Mouse (Mus musculus) cerebellum, adult 11 months (tissue): ENCODE results near the gene Fam129a.
A peak's percentile ranks its signal among the peaks of the same experiment; 100 is the strongest.
"Not testable (repeated sequence)": the region's sequence is repeated elsewhere in the genome, so short reads cannot be mapped to it uniquely, and the experiment has no call there.

Experiments
- DNase-seq: peaks from one replicate; pipeline ENCODE4 v3.0.0; 2022

Fam129a gene

GRCm38 (mm10) chr1:151705723-151706396, 134.9 kb downstream of the Fam129a start:
- DNase-seq: peak; percentile 61

GRCm38 (mm10) chr1:151706397-151706752, 135.4 kb downstream of the Fam129a start:
- DNase-seq: no peak

- DNase-seq: no peak
Observed at GRCm38 (mm10) chr1:151708966-151709733, 138.2 kb downstream of the Fam129a start.

- DNase-seq: no peak
Observed at GRCm38 (mm10) chr1:151709734-151710022, 138.7 kb downstream of the Fam129a start.

- DNase-seq: no peak
Observed at GRCm38 (mm10) chr1:151710424-151711055, 139.6 kb downstream of the Fam129a start.

- no peak for DNase-seq
Observed at GRCm38 (mm10) chr1:151711062-151711461, 140.1 kb downstream of the Fam129a start.

- no peak for DNase-seq
Observed at GRCm38 (mm10) chr1:151712664-151713063, 141.7 kb downstream of the Fam129a start.

- no peak for DNase-seq
Observed at GRCm38 (mm10) chr1:151713622-151714021, 142.6 kb downstream of the Fam129a start.

GRCm38 (mm10) chr1:151716024-151716710, 145.2 kb downstream of the Fam129a start:
- DNase-seq: no peak

- DNase-seq: no peak
Observed at GRCm38 (mm10) chr1:151717624-151718023, 146.6 kb downstream of the Fam129a start.

GRCm38 (mm10) chr1:151718575-151718974, 147.6 kb downstream of the Fam129a start:
- DNase-seq: no peak

GRCm38 (mm10) chr1:151719911-151720310, 148.9 kb downstream of the Fam129a start:
- no peak for DNase-seq

- no peak for DNase-seq
Observed at GRCm38 (mm10) chr1:151720566-151720965, 149.6 kb downstream of the Fam129a start.

- no peak for DNase-seq
Observed at GRCm38 (mm10) chr1:151721357-151721983, 150.5 kb downstream of the Fam129a start.

GRCm38 (mm10) chr1:151723771-151724170, 152.8 kb downstream of the Fam129a start:
- no peak for DNase-seq

GRCm38 (mm10) chr1:151725590-151725989, 154.6 kb downstream of the Fam129a start:
- DNase-seq: no peak

GRCm38 (mm10) chr1:151726358-151726757, 155.4 kb downstream of the Fam129a start:
- DNase-seq: no peak

GRCm38 (mm10) chr1:151728141-151728540, 157.2 kb downstream of the Fam129a start:
- DNase-seq: no peak

- DNase-seq: no peak
Observed at GRCm38 (mm10) chr1:151737146-151737545, 166.2 kb downstream of the Fam129a start.

GRCm38 (mm10) chr1:151741199-151741621, 170.2 kb downstream of the Fam129a start:
- no peak for DNase-seq

- DNase-seq: not testable (repeated sequence)
Observed at GRCm38 (mm10) chr1:151749894-151750293, 178.9 kb downstream of the Fam129a start.

- DNase-seq: no peak
Observed at GRCm38 (mm10) chr1:151752946-151753345, 182.0 kb downstream of the Fam129a start.

GRCm38 (mm10) chr1:151753374-151753929, 182.5 kb downstream of the Fam129a start:
- DNase-seq: no peak
